Mouse (Mus musculus) lung, postnatal 36 days (tissue): Measurements from ENCODE around the gene Pgm2l1.

ENCODE experiments used
- DNase-seq: peaks from one replicate; pipeline ENCODE4 v3.0.0; 2022; ENCODE audit warnings: mixed read lengths

Gene Pgm2l1

GRCm38 (mm10) chr7:100227158-100227875, at the start of gene Pgm2l1:
Gene Pgm2l1 (plus strand): TSS chr7:100227394.
- peak; percentile 99 for DNase-seq

- peak; percentile 83 for DNase-seq
These were observed 48.9 kb upstream of the Pgm2l1 start for GRCm38 (mm10) chr7:100178016-100178890.

DNA sequence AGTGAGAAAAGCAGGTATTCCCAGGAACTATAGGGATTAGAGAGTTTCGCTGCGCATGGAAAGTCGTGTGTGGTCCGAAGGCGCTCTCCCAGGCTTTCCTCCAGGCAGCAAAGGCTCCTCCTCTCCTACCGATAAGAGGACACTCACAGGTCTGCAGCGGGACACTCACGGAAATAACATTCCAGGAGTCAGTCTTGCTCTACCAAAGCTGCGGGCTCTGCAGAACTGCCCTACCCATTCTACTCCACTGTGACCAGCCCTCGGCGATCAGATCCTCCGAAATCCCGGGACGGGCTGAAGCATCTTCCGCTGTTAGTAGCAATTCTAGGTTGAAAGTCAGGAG, 48.3 kb upstream of the Pgm2l1 start:
- DNase-seq, result peak; percentile 35

DNA sequence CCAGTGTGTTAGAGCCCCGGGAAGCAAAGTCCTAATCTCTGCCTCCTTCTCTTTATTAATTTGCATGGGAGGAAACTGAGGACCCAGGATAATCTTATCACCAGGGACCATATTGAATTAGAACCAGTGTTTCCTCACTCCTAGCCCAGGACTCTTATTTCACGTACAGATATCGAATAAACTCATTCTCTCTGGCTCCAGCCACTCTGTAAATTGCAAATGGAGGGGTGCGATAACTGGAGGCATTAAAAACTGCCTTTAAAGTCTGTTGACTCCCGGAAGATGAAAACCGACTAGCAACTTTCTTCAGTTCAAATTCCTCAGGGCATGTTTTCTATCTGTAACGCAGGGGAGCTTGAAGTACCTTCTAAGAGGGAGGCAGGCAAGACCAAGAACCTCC, 47.8 kb upstream of the Pgm2l1 start:
- no peak for DNase-seq

DNA sequence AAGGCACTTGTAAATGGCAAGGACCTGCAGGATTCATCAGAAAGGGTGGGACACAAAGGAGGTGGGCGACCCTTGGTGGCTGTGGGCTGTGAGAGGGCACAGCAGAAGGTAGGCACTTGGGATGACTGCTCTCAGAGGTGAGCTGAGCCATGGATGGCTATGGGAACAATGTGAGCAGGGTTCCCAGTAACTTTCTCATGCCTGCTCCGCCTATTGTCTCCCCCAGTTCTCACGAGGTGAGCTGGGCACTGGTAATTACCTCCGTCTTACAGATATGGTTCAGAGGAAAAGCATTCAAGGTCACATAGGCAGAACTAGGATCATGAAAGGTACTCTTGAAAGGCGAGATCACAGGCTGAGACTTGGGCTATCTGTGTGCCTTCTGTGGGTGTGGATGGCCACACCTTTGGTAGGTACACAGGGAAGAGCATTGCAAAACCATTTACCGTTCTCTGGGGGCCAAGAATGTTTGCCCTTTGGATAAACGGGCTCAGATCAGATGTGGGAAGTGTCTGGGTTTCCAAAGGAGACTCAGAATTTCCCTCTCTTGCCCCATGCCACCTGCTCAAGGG, 47.3 kb upstream of the Pgm2l1 start:
- no peak for DNase-seq

- DNase-seq, result no peak
These were observed 46.0 kb upstream of the Pgm2l1 start for GRCm38 (mm10) chr7:100181176-100181575.

- no peak for DNase-seq
These were observed 45.6 kb upstream of the Pgm2l1 start for GRCm38 (mm10) chr7:100181614-100182013.

- peak; percentile 58 for DNase-seq
These were observed 44.8 kb upstream of the Pgm2l1 start for GRCm38 (mm10) chr7:100182388-100182787.

GRCm38 (mm10) chr7:100187601-100188000, 39.6 kb upstream of the Pgm2l1 start:
- DNase-seq, result peak; percentile 70

- DNase-seq, result no peak
These were observed 37.0 kb upstream of the Pgm2l1 start for GRCm38 (mm10) chr7:100190167-100190566.

GRCm38 (mm10) chr7:100190778-100191177, 36.4 kb upstream of the Pgm2l1 start:
- DNase-seq, result peak; percentile 88

GRCm38 (mm10) chr7:100201191-100201590, 26.0 kb upstream of the Pgm2l1 start:
- DNase-seq, result no peak

DNA sequence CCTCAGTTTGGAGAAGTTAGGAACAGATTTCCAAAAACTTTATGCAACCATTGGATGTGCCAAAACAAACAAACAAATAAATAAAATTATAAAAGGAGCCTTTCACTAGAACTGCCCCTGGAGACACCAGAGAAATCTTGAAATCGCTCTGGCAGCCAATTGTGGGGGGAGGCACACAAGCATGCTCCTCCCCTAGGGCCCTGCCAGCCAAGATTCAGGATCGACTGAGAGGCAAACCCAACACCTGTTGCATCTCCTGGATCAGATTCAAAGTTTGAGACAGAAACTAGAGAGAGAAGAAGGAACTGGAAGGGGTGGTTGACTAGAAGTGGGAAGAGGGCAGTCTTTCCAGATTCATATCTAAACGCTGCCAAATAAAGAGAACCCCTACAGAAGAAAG, 23.6 kb upstream of the Pgm2l1 start:
- DNase-seq, result no peak

DNA sequence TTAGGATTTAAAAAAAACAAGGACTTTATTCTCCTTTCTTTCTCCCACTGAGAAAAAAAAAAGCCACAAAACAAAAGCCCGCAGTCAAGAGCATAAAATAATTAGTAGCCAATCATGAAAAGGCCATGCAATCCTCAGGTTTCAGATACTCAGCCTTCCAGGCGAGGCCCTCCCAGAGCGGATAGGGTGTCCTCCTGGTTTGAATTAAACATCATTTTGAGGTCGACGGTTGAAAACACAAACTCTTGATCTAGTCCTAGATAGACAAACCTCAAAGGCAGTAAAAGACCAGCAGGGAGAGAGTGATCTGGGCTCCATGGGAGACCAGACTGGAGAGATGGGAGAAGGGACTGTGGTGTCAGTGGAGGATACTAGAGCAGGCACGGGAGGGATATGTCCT, 22.3 kb upstream of the Pgm2l1 start:
- DNase-seq, result no peak

DNA sequence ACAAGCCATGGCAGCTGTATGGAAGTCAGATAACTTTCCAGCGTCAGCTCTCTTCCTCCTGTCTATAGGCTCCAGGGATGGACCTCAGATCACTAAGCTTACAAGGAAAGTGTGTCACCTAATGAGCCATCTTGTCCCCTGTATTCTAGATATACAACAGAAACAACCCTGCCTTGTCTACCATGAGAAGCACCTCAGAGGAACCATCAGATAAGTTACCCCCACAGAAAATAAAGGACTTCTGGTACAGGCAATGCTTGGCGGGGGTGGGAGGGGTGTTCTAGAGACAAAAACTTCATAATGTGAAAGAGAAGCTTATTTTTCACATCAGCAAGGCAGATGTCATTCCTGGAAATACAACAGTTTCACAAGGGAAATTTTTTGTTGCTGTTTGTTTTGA, 21.1 kb upstream of the Pgm2l1 start:
- no peak for DNase-seq

DNA sequence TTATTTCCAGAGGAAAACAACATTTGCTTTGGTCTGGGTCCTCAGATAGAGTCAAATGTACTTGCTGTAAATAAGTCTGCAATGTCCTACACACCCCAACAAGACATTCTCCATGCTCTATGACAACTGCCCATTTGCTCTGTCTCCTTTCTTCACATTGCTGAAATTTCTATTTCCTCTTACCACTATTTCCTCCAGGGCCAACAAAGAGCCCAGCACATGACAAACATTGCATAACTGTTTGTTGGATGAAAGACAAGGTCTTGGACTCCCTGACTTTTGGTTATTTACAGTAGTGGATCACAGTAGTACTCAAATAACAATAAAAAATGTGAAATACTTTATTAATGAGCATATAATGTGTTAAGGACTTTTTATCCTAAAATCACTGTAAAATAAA, 19.3 kb upstream of the Pgm2l1 start:
- DNase-seq, result peak; percentile 65

- DNase-seq, result no peak
These were observed 12.9 kb upstream of the Pgm2l1 start for GRCm38 (mm10) chr7:100214310-100214709.

GRCm38 (mm10) chr7:100215116-100215732, 12.0 kb upstream of the Pgm2l1 start:
- DNase-seq, result no peak

GRCm38 (mm10) chr7:100215976-100216375, 11.2 kb upstream of the Pgm2l1 start:
- DNase-seq, result peak; percentile 19

DNA sequence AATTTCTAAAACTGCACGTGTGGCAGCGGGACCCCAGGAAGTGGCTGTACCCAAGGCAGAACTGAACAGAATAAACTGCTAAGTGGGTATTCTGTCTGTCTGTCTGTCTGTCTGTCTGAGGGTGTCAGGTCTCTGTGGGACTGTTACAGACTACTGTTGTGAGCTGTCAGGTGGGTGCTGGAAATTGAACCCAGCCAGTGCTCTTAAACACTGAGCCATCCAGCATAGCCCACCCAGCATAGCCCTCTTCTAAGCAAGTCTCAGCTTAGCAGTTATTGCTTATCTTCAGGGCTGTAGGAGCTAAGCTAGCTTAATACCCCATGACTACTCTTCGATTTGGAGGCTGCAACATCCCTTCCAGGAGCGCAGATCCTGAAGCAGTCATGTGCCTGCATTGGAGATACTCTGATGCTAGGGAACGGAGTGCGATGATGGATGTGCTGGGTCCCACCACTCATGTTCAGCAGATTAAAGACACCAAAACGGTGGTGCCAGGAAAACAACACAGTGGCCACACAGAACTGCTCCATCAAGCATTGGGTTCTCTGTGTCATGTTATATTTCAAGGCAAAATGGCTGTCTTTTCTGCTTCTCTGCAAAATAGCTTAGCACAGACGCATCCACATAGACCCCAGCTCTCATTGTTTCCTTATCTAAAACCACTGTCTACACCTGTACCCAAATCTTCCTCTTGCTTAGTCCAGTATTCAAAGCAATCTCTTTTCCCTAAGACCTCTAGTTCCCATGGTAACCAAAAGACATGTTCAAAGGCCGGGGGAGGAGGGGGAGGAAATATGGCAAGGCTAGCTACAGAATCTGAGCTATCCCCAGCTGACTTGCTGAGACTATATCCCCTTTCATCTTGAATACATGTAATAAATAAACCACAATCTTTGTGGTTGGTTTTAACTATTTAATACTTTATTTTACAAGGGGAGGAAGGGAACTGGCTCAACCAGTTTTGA, 10.3 kb upstream of the Pgm2l1 start:
- DNase-seq, result no peak

DNA sequence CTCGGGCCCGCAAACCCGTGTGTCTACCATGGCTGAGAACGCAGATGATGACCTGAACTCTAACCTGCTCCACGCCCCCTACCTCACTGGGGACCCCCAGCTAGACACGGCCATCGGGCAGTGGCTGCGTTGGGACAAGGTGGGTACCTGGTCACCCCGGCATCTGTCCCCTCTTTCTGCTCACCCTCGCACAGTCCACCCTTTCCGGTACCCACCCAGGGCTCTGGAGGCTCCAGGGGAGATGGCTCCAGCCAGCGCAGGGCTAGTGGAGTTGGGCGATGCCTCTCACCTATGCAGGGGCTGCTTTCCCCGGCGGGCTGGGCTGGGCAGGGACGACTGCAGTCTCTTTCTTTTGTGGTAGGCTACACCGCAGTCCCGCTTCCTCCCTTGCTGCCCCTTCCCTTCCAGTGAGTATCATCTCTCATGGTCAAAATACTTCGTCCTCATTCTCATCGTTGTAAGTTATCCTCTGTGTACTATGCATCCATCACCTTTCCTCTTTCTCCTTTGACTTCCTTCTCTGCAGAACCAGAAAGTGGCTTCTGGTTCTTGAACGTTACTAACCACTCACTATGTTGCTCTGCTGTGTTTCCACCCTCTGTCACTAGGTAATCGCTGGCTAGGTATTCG, 817 bp downstream of the Pgm2l1 start:
- no peak for DNase-seq

GRCm38 (mm10) chr7:100228957-100229356, 1.8 kb downstream of the Pgm2l1 start:
- no peak for DNase-seq
